Comparison of ENCODE assay signal across 20 mouse cellular contexts in genomic region chr12:102570111-102570510, GRCm38 (mm10). TPM values are rescaled to one million over a fixed set of nuclear protein-coding genes. Genes with fewer than 3 reads are reported as not detected.
DNase-seq lines count a peak whose midpoint lies in the region; ATAC-seq and TF ChIP-seq lines count a peak whose summit lies in the region.
"Had no signal": no experiment of that assay in that cellular context is flagged by ENCODE, and none has a peak within 500 bp of the region (broad histone marks: within the 10 kb centered on the region; RNA-seq: fewer than 3 reads in every experiment).

No protein-coding gene starts in this region.

- no peak overlapping the region for H3K27ac ChIP-seq in gastrocnemius, adult 2 months
- no peak overlapping the region for H3K27ac ChIP-seq in midbrain, embryonic 11.5 days (ENCODE audit: low read depth, low read length)
- H3K27ac ChIP-seq in midbrain, postnatal 0 days (ENCODE audit: low read depth, low read length), result no peak overlapping the region
- no peak overlapping the region for H3K27ac ChIP-seq in hindbrain, embryonic 16.5 days (ENCODE audit: low read depth, low read length)
- H3K27ac ChIP-seq: embryonic facial prominence, embryonic 12.5 days; forebrain, embryonic 13.5 days; liver, embryonic 14.5 days; lung, embryonic 15.5 days; midbrain, embryonic 12.5 days had no signal

- no peak overlapping the region for H3K9ac ChIP-seq in midbrain, embryonic 11.5 days (ENCODE audit: low read length)
- no peak overlapping the region for H3K9ac ChIP-seq in midbrain, postnatal 0 days (replicated peaks; ENCODE audit: low read length, poor library complexity, severe bottlenecking)
- no peak overlapping the region for H3K9ac ChIP-seq in hindbrain, embryonic 16.5 days (ENCODE audit: low read depth, low read length)
- H3K9ac ChIP-seq: embryonic facial prominence, embryonic 12.5 days; forebrain, embryonic 13.5 days; heart, embryonic 12.5 days; liver, embryonic 14.5 days; lung, embryonic 15.5 days; midbrain, embryonic 12.5 days had no signal

- TF ChIP-seq CTCF in gastrocnemius, adult 2 months (IDR thresholded peaks at IDR 0.05), result no peak
- TF ChIP-seq CTCF in midbrain, postnatal 0 days (IDR thresholded peaks at IDR 0.05), result no peak

- no peaks in the 10 kb centered on the region for H3K27me3 ChIP-seq in midbrain, embryonic 11.5 days (ENCODE audit: control insufficient read depth, insufficient read depth, low read length)
- H3K27me3 ChIP-seq in midbrain, postnatal 0 days (ENCODE audit: insufficient read depth, low read length), result no peaks in the 10 kb centered on the region
- no peaks in the 10 kb centered on the region for H3K27me3 ChIP-seq in hindbrain, embryonic 16.5 days (replicated peaks; ENCODE audit: control insufficient read depth, insufficient read depth, low read length)
- H3K27me3 ChIP-seq: embryonic facial prominence, embryonic 12.5 days; forebrain, embryonic 13.5 days; heart, embryonic 12.5 days; lung, embryonic 15.5 days; midbrain, embryonic 12.5 days had no signal

- H3K4me1 ChIP-seq in midbrain, embryonic 11.5 days (ENCODE audit: control insufficient read depth, insufficient read depth, low read length), result no peaks in the 10 kb centered on the region
- H3K4me1 ChIP-seq in midbrain, postnatal 0 days (ENCODE audit: insufficient read depth, low read length), result no peaks in the 10 kb centered on the region
- H3K4me1 ChIP-seq in hindbrain, embryonic 16.5 days (ENCODE audit: control insufficient read depth, insufficient read depth, low read depth, low read length), result no peaks in the 10 kb centered on the region; the same call in 1 of the 2 replicates
- H3K4me1 ChIP-seq: embryonic facial prominence, embryonic 12.5 days; midbrain, embryonic 12.5 days had no signal

- H3K9me3 ChIP-seq in midbrain, embryonic 11.5 days (ENCODE audit: control insufficient read depth, low read length), result no peaks in the 10 kb centered on the region
- no peaks in the 10 kb centered on the region for H3K9me3 ChIP-seq in midbrain, postnatal 0 days (ENCODE audit: low read length)
- H3K9me3 ChIP-seq in hindbrain, embryonic 16.5 days (ENCODE audit: control insufficient read depth, low read length), result no peaks in the 10 kb centered on the region
- H3K9me3 ChIP-seq: embryonic facial prominence, embryonic 12.5 days; forebrain, embryonic 13.5 days; heart, embryonic 12.5 days; lung, embryonic 15.5 days; midbrain, embryonic 12.5 days had no signal

- no peak overlapping the region; the same call in 1 of the 2 replicates for H3K4me3 ChIP-seq in gastrocnemius, adult 2 months
- no peak overlapping the region for H3K4me3 ChIP-seq in midbrain, embryonic 11.5 days (ENCODE audit: low read depth, low read length)
- H3K4me3 ChIP-seq in midbrain, postnatal 0 days (ENCODE audit: low read depth, low read length), result no peak overlapping the region
- H3K4me3 ChIP-seq in hindbrain, embryonic 16.5 days (ENCODE audit: low read length), result no peak overlapping the region
- H3K4me3 ChIP-seq: embryonic facial prominence, embryonic 12.5 days; forebrain, embryonic 13.5 days; heart, embryonic 12.5 days; lung, embryonic 15.5 days; midbrain, embryonic 12.5 days had no signal

- no peaks in the 10 kb centered on the region for H3K36me3 ChIP-seq in midbrain, embryonic 11.5 days (ENCODE audit: control insufficient read depth, insufficient read depth, low read length)
- H3K36me3 ChIP-seq in midbrain, postnatal 0 days (ENCODE audit: insufficient read depth, low read length), result peaks cover 15% of the 10 kb centered on the region; the same call in 1 of the 2 replicates
- no peaks in the 10 kb centered on the region for H3K36me3 ChIP-seq in hindbrain, embryonic 16.5 days (ENCODE audit: control insufficient read depth, insufficient read depth, low read length)
- H3K36me3 ChIP-seq: heart, embryonic 12.5 days; lung, embryonic 15.5 days had no signal

- H3K4me2 ChIP-seq in midbrain, embryonic 11.5 days, result no peak overlapping the region
- H3K4me2 ChIP-seq in midbrain, postnatal 0 days (ENCODE audit: low read depth, low read length, poor library complexity, severe bottlenecking), result no peak overlapping the region
- H3K4me2 ChIP-seq in hindbrain, embryonic 16.5 days (ENCODE audit: low read length), result no peak overlapping the region
- H3K4me2 ChIP-seq: embryonic facial prominence, embryonic 12.5 days; forebrain, embryonic 13.5 days; heart, embryonic 12.5 days; lung, embryonic 15.5 days; midbrain, embryonic 12.5 days had no signal

- no peak for DNase-seq in cerebellum, adult 11 months
- peak; percentile 57 for DNase-seq in gastrocnemius, adult 2 months
- DNase-seq in gastrocnemius, postnatal 10 days, result no peak
- peak; percentile 53 for DNase-seq in midbrain, embryonic 11.5 days (ENCODE audit: low spot score, missing footprints)
- DNase-seq in midbrain, postnatal 0 days (ENCODE audit: low spot score), result no peak
- DNase-seq: heart, adult 11 months; heart, postnatal 10 days; kidney, postnatal 25 days; thymus, adult 2 months; thymus, postnatal 4 days had no signal

- intact Hi-C loops in gastrocnemius, adult 2 months (cut with DNase I), result loop anchor here (5.0 kb wide), 1 partner anchor 63 kb away; no protein-coding TSS in a partner anchor

- ATAC-seq in cerebellum, adult (ENCODE audit: insufficient number of reproducible peaks, low FRiP score, low TSS enrichment), result 0 out of 2 replicates have a peak, but pooled peaks have one; percentile 24
- ATAC-seq in midbrain, embryonic 11.5 days (ENCODE audit: low FRiP score), result no peak
- ATAC-seq in midbrain, postnatal 0 days (ENCODE audit: low FRiP score), result no peak
- no peak for ATAC-seq in hindbrain, embryonic 16.5 days
- no peak for ATAC-seq in granulocyte monocyte progenitor cell, adult 5-6 weeks (replicated peaks; ENCODE audit: poor library complexity, severe bottlenecking)
- ATAC-seq: forebrain, embryonic 13.5 days; intestine, postnatal 0 days had no signal

- 90% methylated on average over 13 of the region's 13 CpGs for WGBS in midbrain, embryonic 11.5 days
- WGBS in midbrain, postnatal 0 days, result 88% methylated on average over 13 of the region's 13 CpGs
- 86% methylated on average over 13 of the region's 13 CpGs for WGBS in hindbrain, embryonic 16.5 days

RNA-seq across cellular contexts. Expression of gene Chga, which starts 15.3 kb away (rescaled TPM):
- not detected for total RNA-seq in gastrocnemius, adult 2 months (2021)
- total RNA-seq in gastrocnemius, postnatal 10 days (2021), result under 1 TPM; 0.21 to 0.36 TPM
- 23.5 and 24.0 TPM in 2 replicates for polyA plus RNA-seq in midbrain, embryonic 11.5 days (2014; fragmentation: Nextera tagmentation; extraction: Ambion mirVana)
- total RNA-seq in midbrain, postnatal 0 days (2014; rRNA removed), result 148 and 168 TPM in 2 replicates
- polyA plus RNA-seq in midbrain, postnatal 0 days (2015; fragmentation: Nextera tagmentation; extraction: Ambion mirVana), result 257 and 272 TPM in 2 replicates
- polyA plus RNA-seq in hindbrain, embryonic 16.5 days (2015; fragmentation: Nextera tagmentation; extraction: Ambion mirVana), result 198 and 224 TPM in 2 replicates
- not detected in 2 replicates for total RNA-seq in granulocyte monocyte progenitor cell, adult 5-6 weeks (2014; fragmentation: Nextera tagmentation)
- total RNA-seq in granulocyte monocyte progenitor cell, adult 5-6 weeks (2017), result not detected in 2 replicates
- total RNA-seq: heart, postnatal 10 days had no signal

Comparison
In these comparisons a context has a peak if more than half of its experiments do, and no peak if none do; other contexts are left out.
1. DNase-seq: peak in gastrocnemius, adult 2 months (single experiment) and midbrain, embryonic 11.5 days (single experiment); none in cerebellum, adult 11 months (single experiment), gastrocnemius, postnatal 10 days (single experiment) and midbrain, postnatal 0 days (single experiment).
2. RNA of gene Chga, which starts 15.3 kb away (total RNA-seq): 148 to 168 TPM in midbrain, postnatal 0 days; 0.21 to 0.36 TPM in gastrocnemius, postnatal 10 days, not detected in gastrocnemius, adult 2 months and not detected in granulocyte monocyte progenitor cell, adult 5-6 weeks; every median in the first group is over 100 times any median in the second.